Mouse (Mus musculus) hematopoietic stem cell, adult 5-6 weeks (primary cell): ENCODE data around the gene Dapk1. TPM values are rescaled to one million over a fixed set of nuclear protein-coding genes. Genes with fewer than 3 reads are reported as not detected.
A peak's percentile ranks its signal among the peaks of the same experiment; 100 is the strongest.

Experiments
- ATAC-seq, 2 experiments: fragments of 125-278 bp in 1 of 2; replicated peaks in 1 of 2; 2 replicates each; pipeline ENCODE4 v1.8.0; 2016 to 2017; ENCODE audit warnings: inconsistent platforms in 2 of 2, mild to moderate bottlenecking in 2 of 2, moderate number of reproducible peaks in 2 of 2, low read depth in 1 of 2, moderate TSS enrichment in 1 of 2; ENCODE audit not compliant: low FRiP score in 2 of 2, poor library complexity in 2 of 2, severe bottlenecking in 2 of 2, insufficient read depth in 1 of 2, low TSS enrichment in 1 of 2
- total RNA-seq: library from RNA; stranded (forward); fragments of 172-1452, 232-1000 nt; gene quantifications from 2 replicates; pipeline ENCODE4 v1.2.3, GENCODE M21; 2017

Gene Dapk1
- total RNA-seq = 7.6 and 12.0 TPM in 2 replicates

DNA sequence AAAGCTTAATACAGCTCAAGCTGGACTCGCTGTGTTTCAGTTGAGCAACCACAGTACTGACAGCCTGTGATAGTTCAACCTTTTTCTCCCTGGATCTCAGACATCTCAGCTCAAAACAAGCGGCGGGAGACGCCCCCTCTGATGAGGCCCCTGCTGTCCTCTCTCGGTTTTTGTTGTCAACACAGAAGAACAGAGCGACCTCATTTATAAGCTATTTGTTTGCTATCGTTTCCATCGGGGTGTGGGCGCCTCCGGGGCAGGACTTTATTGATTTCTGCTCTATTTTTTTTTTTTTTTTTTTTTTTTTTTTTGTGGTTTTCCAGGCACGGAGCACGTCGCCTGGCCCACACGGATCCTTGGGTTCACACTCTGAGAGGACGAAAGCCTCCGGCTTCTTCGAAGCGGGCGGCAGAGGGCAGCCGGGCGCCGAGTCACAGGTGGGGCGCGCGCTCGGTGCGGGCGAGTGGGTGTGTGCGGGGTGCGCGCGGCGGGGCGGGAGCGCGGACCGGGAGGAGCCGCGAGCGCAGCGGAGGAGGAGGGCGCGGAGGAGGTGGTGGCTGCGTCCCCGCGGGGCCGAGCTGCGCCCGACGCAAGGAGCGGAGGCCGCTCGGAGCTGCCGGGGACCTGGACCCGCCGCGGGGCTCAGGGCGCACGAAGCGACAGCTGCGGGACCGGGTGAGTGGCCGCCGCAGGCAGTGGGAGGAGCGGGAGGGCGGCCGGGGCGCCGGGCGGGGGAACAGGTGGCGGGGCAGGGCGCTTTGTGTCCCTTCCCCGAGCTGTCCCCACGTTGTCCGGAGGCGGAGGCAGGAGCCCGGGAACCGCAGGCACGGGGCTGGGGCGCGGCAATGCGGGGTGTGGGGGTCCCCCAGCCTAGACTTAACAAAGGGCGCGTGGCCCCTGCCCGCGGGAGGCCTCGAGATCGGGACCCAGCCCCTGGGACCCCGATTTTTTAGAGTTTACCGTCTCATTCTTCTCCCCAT, at the start of gene Dapk1:
Gene Dapk1, plus strand, starts transcription at position 512 of the 980 bp plus-strand sequence.
- peak; percentile 71 for ATAC-seq

DNA sequence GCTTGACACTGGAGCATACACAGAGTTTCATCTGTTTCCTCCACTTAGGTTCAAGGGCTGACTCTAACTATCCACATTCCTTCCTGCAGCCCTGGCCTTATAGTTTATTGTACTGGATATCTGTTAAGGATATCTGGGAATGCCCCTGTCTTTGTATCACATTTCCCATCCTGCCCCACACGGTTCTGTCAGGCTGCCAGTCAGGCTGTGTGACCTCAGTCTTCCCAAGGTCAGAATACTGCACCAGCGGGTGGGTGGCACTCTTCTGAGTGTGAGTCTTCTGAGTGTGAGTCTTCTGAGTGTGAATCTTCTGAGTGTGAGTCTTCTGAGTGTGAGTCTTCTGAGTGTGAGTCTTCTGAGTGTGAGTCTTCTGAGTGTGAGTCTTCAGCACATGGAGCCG, 48.4 kb upstream of the Dapk1 start:
- ATAC-seq = no peak

DNA sequence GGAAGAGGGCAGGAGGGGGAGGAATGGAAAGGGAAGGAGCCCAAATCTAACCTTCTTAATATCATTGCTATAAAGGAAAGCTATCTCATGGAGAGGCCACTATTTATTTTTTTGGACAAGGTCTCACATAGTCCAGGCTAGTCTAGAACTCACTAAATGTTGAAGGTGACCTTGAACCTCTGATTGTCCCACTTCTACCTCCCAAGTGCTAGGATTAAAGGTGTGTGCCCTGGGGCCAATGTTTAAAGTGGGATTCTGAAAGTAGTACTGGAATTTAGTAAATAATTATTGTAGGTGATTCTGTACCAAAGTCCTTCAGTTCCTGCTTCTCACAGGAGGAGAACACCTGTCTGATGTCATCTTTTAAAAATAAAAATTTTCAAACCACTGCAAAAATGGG, 45.3 kb upstream of the Dapk1 start:
- ATAC-seq = no peak

DNA sequence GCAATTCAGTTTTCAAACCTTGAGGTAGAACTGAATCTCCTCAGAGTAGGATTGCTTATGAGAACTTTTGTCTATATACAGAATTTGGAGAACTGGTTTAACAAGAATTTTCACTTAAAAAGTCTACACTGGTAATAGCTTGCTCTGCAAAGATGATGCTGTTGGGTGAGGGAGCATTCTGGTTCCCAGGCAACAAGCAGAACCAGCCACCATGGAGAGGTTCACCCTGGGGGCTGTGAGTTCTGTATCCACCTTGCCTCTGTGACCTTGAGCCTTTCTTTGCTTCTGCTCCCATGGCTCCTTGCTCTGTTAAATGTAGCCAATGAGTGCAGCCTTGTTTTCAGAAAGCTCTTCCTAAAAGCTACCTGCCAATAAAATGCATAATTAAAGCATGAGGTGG, 44.8 kb upstream of the Dapk1 start:
- ATAC-seq = no peak

DNA sequence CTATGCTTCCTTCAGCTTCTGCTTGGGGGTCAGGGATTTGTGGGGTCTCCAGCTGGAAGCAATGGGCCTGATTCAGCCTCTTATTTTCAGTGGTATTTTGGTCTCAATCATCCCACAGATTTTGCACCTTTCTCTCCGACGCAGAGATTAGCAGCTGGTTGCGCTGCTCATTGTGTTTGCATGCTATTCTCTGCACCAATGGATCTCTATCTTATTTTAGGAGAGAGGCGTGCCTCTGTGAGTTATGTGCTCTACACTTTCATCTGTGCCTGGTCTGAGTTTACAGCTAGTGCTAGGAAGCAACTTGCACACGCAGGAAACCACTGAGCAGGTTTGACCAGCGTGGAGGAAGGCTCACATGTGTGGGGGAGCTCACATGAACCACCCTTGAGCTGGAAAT, 37.4 kb upstream of the Dapk1 start:
- 0 out of 4 replicates have a peak, but pooled peaks of 1 of the 2 experiments have one; percentile 10 for ATAC-seq

DNA sequence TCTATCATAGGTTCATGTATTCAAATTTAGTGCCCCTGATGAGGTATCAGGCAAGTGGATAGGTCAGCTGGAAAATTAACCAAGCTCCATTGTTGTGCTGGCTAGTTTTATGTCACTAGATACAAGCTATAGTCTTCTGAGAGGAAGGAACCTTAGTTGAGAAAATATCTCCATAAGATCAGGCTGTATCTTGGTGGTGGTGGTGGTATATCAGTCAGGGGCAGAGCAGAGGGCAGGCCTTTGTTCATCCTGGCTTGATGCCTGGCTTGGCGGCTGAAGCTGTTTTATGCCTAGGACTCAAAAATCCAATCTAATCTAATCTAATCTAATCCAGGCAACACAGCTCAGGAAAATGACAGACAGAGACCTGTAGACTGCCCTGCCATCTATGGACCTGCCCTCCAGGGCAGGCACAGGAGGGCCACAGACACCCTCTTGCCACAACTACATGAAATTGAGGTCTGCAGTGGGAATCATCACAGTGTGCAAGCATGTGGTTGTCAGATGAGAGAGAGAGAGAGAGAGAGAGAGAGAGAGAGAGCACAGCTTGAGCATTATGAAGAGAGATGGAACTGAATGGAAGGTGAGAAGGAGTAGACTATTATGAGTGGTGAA, 32.7 kb upstream of the Dapk1 start:
- no peak for ATAC-seq

DNA sequence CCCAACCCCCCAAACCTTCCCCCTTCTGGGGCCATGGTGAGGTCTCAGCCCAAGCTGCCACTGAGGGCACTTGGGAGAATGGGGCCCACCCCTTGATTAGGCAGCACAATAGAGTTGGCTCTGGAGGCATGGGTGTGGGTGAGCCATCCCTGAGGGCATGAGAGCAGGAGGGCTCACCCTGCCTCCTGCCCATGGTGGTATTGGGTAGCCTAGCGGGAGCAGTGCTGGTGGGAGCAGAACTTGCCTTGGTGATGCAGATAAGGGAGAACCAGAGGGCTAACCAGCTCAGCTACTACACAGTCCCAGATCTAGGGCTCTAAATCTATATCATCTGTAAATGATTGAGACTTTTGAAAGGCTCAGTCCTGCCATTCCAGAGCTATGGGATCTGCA, 32.2 kb upstream of the Dapk1 start:
- no peak for ATAC-seq

DNA sequence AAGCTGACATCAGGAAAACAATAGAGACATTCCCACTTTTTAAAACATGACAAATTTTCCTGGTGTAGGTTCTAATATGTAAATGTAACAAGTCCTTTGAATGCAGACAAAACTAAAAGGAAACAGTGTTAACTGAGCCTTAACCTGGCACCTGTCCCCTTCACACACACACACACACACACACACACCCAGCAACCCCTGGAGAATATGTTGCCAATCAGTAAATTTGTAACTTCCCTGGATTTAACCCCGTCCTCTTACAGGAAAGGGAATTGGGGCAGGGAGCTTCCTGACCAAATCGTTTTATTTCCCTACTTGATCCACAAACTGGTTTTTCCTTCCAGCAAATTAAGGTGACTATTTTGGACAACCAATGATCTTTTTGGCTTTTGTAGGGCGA, 28.2 kb upstream of the Dapk1 start:
- ATAC-seq = no peak

DNA sequence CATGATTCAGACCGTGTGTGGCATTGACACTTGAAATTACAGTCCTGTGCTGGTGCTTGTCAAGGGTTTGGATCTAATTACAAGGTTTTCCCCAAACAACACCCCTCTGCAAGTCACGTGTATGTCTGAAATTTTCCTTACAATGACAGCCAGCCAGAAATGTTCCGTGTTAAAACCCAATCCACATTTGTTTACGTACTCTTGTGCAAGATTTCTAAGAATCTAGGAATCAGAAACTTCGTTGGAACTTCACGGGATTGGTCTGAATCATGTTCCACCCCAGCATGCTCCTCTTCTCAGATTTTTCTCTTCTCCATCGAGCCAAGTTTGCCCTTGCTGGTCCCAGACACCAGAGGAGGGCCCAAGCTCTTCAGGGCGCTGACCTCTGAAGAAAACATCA, 27.8 kb upstream of the Dapk1 start:
- no peak for ATAC-seq

DNA sequence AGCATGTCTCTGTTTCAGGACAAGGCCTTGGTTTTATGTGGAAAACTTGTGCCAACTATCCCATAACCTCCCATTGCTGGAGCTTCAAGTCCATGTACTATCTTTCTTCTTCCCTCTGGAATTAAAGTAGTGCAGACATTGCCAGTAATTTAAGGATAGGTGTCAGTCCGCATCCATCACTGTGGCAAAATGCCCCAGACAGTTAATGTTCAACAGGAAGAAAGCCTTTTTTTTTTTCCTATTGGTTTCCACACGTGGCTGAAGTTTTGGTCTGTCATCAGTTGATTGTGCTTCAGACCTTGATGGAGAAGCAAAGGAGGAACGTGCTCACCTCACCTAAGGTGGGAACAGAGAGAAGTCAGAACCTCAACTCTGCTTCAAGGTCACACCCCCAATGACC, 23.2 kb upstream of the Dapk1 start:
- no peak for ATAC-seq

DNA sequence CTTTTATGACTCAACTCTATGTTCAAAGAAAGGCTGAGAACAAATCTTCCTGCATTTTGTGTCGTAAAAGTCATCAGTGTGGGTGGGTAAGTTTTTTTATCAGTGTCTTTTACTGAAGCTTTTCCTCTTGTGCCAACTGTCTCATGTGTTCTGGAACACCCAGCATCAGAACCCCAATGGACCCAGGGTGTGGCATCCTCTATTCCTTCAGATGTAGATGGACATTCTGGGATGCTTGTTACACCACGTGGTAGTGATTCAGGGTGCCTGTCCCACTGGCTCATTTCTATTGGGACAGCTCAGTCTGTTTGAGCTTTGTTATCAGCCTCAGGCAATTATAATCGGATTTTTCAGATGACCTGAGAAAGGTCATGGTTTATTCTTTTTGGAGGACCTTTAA, 6.9 kb upstream of the Dapk1 start:
- no peak for ATAC-seq

DNA sequence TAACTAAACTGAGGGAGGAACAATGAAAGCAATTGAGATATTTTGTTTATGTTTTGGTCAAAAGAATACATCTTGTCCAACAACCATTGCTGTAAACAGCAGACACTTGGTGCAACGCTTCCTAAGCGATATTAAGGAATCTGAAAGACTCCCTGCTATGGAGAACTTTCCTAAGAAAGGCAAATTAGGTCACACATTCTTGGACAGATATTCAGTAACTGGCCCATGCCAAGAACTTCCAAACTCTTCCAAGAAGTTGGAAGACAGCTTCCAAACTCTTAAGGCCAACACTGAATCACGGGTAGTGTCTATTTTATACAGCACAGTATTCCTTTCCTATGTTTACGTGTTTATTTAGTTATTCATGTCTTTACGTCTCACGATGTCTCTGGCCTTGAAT, 6.2 kb upstream of the Dapk1 start:
- ATAC-seq = no peak

DNA sequence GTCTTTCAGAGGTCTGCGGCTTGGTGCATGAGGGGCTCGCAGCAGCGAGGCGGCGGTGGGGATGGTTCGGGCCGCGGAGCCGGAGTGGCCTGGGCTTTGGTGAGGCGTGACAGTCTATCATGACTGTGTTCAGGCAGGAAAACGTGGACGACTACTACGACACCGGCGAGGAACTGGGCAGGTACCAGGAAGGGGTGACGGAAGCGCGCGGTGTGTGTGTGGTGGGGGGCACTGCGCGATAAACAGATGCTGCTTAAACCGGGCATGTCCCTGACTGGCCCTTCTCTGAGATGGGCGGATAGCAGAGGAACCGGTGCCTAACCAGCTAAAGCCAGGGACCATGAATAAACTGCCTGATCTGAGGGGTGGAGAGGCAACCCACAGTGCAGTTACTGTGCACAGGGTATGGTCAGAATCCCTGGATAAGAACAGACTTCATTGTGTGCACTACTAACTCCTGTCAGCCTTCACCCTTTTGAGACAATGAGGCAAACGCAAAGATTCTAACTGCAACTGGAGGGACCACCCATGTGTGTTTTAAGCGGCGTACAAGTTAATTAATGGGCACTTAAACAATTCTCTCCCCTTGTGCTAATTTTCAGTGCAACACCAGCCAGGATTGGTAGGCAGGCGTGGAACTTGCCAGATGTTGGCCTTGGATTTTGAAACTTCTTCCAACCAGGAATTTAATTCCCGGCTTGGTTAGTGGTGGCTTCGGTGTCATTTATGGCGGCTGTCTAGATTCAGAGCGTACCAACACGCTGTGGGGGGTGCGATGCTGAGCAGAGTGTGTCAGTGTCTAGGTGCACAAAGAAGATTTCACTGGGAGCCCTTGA, 887 bp downstream of the Dapk1 start:
- ATAC-seq = peak; percentile 80 to 86

DNA sequence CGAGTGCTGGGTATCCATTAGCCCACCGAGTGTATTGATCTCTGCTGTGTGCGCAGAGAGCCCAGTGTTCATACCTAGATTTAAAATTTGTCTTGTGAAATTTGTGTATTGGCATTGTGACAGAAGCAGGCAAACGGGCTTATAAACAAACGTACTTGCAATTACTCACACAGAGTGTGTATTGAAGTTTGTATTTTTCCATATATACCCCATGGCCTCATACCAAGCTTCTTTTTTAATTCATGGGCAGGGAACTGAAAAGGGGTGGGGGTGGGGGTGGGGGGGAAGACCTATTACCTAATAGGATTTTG, 1.5 kb downstream of the Dapk1 start:
- ATAC-seq = no peak

DNA sequence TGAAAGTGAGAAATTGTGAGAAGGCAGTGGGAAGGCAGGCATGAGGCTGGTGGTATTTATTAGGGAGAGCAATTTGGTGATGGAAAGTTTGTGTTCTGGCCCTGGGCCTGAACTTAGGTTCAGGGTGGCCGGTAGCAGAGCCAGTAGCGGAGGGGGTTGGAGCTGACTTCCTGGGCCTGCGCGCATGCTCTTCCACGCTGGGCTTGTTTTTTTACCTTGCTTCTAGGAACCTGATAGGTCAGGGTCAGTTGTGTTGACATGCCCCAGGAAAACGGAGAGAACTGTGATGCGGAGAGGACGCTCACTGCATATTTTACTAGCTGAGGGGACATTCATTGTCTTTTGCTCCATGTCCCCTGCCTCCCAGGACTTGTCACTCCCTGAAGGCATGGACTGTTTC, 5.7 kb downstream of the Dapk1 start:
- ATAC-seq = no peak

DNA sequence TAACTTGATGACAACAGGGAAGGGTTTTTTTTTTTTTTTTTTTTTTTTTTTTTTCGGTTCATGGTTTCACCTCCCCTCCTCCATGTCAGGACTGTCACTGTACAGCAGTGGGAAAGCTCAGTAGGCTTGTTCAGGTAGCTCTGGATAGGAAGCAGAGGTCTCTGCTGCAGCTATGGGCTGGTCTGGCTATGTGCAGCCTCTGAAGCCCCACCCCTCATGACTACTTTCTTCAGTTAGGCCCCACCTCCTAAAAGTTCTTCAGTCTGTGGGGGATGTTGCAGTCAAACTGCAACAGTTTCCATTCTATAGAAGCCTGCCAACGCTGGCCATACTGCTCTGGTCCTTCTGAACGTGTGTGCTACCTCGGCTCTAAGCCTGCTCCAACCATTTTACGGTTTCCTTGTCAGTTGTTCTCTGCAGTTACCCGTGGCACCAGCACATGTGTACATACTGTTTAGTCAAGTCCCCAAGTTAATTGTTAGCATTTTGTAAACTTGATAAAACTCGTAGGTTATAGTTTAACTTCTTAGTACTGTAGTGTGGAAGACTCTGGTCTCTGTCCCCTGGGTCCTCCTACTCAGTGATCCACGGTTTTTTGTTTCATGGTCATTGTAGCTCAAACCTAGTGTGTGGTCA, 6.8 kb downstream of the Dapk1 start:
- ATAC-seq = 0 out of 4 replicates have a peak, but pooled peaks of 1 of the 2 experiments have one; percentile 18

DNA sequence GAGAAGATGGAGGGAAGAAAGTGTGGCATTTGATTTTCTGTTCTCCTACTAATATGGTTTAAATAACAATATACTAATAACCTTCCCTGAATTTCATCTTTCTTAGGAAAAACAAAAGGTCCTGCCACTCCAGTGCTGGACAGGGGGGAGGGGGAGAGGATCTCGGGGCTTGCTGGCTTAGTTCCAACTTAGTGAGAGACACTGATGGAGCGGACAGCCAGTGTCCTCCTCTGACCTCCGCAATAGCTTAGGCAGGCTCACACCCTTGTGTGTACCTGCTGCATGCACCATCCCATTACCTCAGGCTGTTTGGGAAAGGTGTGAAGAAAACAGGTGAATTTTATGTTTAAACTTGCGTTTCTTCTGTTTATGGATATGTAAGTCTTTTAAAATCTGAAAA, 7.5 kb downstream of the Dapk1 start:
- ATAC-seq = no peak

DNA sequence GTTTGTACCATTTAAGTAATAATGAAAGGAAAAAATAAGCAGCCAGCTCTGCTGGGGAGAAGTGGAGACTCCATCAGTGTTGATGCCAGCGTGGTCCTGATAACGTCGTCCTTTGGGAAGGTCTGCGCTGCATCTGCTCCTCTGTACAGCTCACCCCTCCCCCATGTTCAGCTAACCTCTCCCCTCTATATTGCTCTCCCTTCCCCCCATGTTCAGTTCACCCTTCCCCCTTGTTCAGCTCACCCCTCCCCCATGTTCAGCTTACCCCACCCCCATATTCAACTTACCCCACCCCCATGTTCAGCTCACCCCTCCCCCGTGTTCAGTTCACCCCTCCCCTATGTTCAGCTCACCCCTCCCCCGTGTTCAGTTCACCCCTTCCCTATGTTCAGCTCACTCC, 8.8 kb downstream of the Dapk1 start:
- no peak for ATAC-seq
